Mouse (Mus musculus): ENCODE results near the gene BC005624. TPM values are rescaled to one million over a fixed set of nuclear protein-coding genes. Genes with fewer than 3 reads are reported as not detected.

The BC005624 gene
- total and polyA plus RNA-seq, 2 experiments from 2014 or later, result 34.8 to 93.1 TPM

DNA sequence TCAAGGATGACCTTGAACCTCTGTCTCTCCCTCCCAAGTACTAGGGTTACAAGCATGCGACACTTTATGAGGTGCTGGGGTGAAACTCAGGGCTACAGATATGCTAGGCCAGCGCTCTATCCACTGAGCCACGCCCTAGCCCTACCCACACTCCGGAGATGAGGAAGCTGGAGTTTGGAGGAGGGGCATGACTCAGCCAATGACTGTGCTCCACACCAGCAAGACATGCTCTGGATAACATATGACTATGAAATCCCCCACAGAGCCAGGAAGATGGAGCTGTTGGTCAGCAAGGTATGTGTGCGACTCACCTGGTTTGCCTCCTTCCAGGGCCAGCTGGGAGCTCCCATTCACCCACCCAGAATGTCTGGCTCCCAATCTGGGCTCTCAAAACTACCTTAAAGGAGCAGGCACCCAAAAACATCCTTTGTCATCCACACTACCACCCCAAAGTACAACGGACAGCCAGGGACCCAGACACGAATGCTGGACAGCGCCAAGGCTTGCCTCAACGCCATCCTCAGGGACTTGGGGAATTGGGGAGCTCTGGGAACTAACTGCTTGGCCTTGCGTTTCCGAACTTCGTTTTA is 53.0 kb downstream of the BC005624 start:
- Histone ChIP-seq H3K4me2 (ENCODE audit: low read depth, low read length, poor library complexity, severe bottlenecking) (peak overlapping the region; percentile 60), H3K27me3 (ENCODE audit: insufficient read depth, low read length) (no peaks in the 10 kb centered on the region), H3K9ac (replicated peaks; ENCODE audit: low read length, poor library complexity, severe bottlenecking) (peak overlapping the region; percentile 61; the same call in 1 of the 2 replicates), H3K9me3 (ENCODE audit: low read length) (no peaks in the 10 kb centered on the region), H3K4me1 (ENCODE audit: insufficient read depth, low read length) (0 out of 2 replicates have a peak, but pooled peaks cover 2% of the 10 kb centered on the region), H3K4me3 (ENCODE audit: low read depth, low read length) (peak overlapping the region; percentile 23), H3K36me3 (ENCODE audit: insufficient read depth, low read length) (no peaks in the 10 kb centered on the region), H3K27ac (ENCODE audit: low read depth, low read length) (peak overlapping the region; percentile 72)
- peak; percentile 49; the same call in 1 of the 2 replicates for ATAC-seq (ENCODE audit: low FRiP score)
- whole genome bisulfite sequencing, result 34% methylated on average over 12 of the region's 12 CpGs
- DNase-seq (ENCODE audit: low spot score), result no peak
- no peak for TF ChIP-seq CTCF (IDR thresholded peaks at IDR 0.05)

DNA sequence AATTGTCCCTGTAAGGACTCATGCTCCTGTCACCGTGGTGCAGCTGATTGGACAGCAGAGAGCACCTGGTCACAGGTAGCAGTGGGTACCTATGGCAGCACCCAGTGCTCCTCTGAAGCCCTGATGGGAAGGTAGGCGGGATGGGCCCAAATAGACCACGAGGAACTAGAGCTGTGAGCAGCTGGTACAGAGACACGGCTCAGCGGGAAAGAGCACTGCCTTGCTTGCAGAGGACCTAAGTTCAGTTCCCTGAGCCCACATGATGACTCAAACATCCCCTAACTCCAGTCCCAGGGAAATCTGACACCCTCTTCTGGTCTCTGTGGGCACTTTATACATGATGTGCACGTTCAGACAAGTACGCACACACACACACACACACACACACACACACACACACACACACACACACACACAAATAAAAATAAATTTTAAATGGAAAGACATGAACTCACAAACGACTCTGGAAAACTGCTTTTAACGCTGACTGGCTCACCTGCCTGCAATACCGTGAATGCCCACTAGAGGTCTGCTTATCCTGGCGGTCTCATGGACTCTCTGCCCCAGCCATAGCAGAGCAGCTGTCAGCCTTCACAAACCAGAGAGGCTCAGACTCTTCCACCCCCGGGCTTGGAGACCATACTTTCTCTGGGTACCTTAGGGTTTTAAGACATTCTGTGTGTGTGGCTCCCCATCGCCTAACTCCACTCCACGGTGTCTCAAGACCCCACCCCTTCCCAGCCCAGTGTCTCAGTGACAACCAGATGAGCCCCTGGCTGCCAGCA is 54.0 kb downstream of the BC005624 start:
- peak overlapping the region; percentile 55 for H3K27ac ChIP-seq (ENCODE audit: low read depth, low read length)
- no peak overlapping the region for H3K4me2 ChIP-seq (ENCODE audit: low read depth, low read length, poor library complexity, severe bottlenecking)
- no peak overlapping the region for H3K9ac ChIP-seq (replicated peaks; ENCODE audit: low read length, poor library complexity, severe bottlenecking)
- no peak overlapping the region for H3K4me3 ChIP-seq (ENCODE audit: low read depth, low read length)
- ATAC-seq (ENCODE audit: low FRiP score) (0 out of 2 replicates have a peak, but pooled peaks have one; percentile 45), DNase-seq (ENCODE audit: low spot score) (peak; percentile 88)
- peak; percentile 93 for TF ChIP-seq CTCF (IDR thresholded peaks at IDR 0.05)
- WGBS, result 25% methylated on average over 14 of the region's 14 CpGs
- no peaks in the 10 kb centered on the region for H3K36me3 ChIP-seq (ENCODE audit: insufficient read depth, low read length)
- H3K9me3 ChIP-seq (ENCODE audit: low read length), result no peaks in the 10 kb centered on the region
- H3K4me1 ChIP-seq (ENCODE audit: insufficient read depth, low read length), result 0 out of 2 replicates have a peak, but pooled peaks cover 2% of the 10 kb centered on the region
- no peaks in the 10 kb centered on the region for H3K27me3 ChIP-seq (ENCODE audit: insufficient read depth, low read length)

DNA sequence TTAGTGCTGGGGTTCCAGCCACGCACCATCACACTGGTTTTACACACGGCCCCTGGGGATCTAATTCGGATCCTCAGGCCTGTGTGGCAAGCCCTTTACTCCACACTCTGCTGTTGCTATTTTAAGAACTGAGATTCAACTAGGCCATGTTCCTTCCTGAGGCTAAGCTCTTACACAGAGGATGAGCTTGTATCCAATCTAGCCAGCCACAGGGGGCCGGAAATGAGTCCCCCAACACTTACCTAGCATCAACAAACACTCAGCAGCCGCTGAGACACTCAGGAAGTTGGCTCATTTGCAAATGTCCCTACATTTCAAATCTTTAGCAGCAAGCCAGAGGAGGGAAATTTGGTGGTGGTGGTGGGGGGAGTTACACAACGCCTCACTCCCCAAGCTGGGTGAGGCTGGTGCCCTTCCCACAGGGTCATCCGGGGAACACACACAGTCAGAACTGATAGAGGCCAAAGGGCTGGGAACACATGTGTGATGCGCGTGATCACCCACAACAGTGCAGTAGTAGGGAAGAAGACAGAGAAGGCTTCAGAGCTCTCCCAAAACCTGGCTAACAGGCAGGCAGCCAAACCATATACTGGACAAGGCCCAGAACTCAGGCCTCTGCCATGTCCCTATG is 54.7 kb downstream of the BC005624 start:
- no peaks in the 10 kb centered on the region for H3K36me3 ChIP-seq (ENCODE audit: insufficient read depth, low read length)
- H3K9ac ChIP-seq (replicated peaks; ENCODE audit: low read length, poor library complexity, severe bottlenecking), result no peak overlapping the region
- ATAC-seq (ENCODE audit: low FRiP score) (no peak), DNase-seq (ENCODE audit: low spot score) (peak; percentile 47)
- 61% methylated on average over 9 of the region's 9 CpGs for WGBS
- H3K4me2 ChIP-seq (ENCODE audit: low read depth, low read length, poor library complexity, severe bottlenecking), result no peak overlapping the region
- H3K4me1 ChIP-seq (ENCODE audit: insufficient read depth, low read length), result 0 out of 2 replicates have a peak, but pooled peaks cover 2% of the 10 kb centered on the region
- TF ChIP-seq CTCF (IDR thresholded peaks at IDR 0.05), result no peak
- H3K4me3 ChIP-seq (ENCODE audit: low read depth, low read length), result no peak overlapping the region
- peak overlapping the region; percentile 55 for H3K27ac ChIP-seq (ENCODE audit: low read depth, low read length)
- H3K9me3 ChIP-seq (ENCODE audit: low read length), result no peaks in the 10 kb centered on the region
- H3K27me3 ChIP-seq (ENCODE audit: insufficient read depth, low read length), result no peaks in the 10 kb centered on the region

DNA sequence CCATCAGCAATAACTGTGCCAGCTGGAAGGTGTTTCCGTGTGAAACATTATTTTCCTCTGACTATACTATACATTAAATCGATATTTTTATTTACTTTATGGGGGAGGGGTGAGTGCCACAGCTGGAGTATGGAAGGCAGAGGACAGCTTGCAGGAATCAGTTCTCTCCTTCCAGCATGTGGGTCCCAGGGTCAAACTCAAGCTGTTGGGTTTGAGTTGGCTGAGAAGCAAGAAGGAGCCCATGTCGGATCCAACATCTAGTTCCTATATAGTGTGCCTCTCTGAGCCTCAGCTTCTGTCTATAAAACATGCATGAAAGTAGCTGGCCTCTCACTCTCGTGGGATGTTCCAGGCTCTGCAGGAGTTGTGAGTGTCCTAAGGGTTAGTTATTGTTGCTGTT is 55.6 kb downstream of the BC005624 start:
- no peak for TF ChIP-seq CTCF (IDR thresholded peaks at IDR 0.05)
- H3K27ac ChIP-seq (ENCODE audit: low read depth, low read length), result no peak overlapping the region

DNA sequence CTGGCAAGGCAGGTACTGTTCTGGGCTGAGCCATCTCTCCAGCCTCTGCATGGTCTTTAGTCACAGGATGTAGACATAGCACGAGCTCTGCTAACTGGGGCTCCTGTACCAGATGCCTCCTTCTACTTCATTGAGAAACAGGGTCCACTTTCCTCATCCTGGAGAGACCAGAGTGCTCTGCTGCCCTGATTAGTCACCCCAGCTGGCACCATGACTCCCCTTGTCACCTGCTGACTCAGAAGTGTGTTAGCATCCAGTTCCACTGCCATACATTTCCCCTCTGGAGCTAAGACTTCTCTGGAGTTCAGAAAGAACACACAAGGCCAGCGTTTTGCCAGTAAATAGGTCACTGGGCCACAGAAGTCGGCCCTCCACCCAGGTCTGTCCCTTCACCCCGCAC is 56.8 kb downstream of the BC005624 start:
- no peaks in the 10 kb centered on the region for H3K27me3 ChIP-seq (ENCODE audit: insufficient read depth, low read length)
- H3K9me3 ChIP-seq (ENCODE audit: low read length), result no peaks in the 10 kb centered on the region
- H3K9ac ChIP-seq (replicated peaks; ENCODE audit: low read length, poor library complexity, severe bottlenecking), result no peak overlapping the region
- no peak overlapping the region for H3K27ac ChIP-seq (ENCODE audit: low read depth, low read length)
- WGBS, result 83% methylated on average over 4 of the region's 4 CpGs
- no peaks in the 10 kb centered on the region for H3K36me3 ChIP-seq (ENCODE audit: insufficient read depth, low read length)
- H3K4me3 ChIP-seq (ENCODE audit: low read depth, low read length), result no peak overlapping the region
- no peak overlapping the region for H3K4me2 ChIP-seq (ENCODE audit: low read depth, low read length, poor library complexity, severe bottlenecking)
- ATAC-seq (ENCODE audit: low FRiP score) (no peak), DNase-seq (ENCODE audit: low spot score) (no peak)
- TF ChIP-seq CTCF (IDR thresholded peaks at IDR 0.05), result no peak
- H3K4me1 ChIP-seq (ENCODE audit: insufficient read depth, low read length), result 0 out of 2 replicates have a peak, but pooled peaks cover 2% of the 10 kb centered on the region

More for the DNA sequence above, 55.6 kb downstream of the BC005624 start:
- H3K4me1 ChIP-seq (ENCODE audit: insufficient read depth, low read length), result 0 out of 2 replicates have a peak, but pooled peaks cover 2% of the 10 kb centered on the region
- H3K27me3 ChIP-seq (ENCODE audit: insufficient read depth, low read length), result no peaks in the 10 kb centered on the region
- no peak for ATAC-seq (ENCODE audit: low FRiP score)
- no peak overlapping the region for H3K9ac ChIP-seq (replicated peaks; ENCODE audit: low read length, poor library complexity, severe bottlenecking)
- H3K36me3 ChIP-seq (ENCODE audit: insufficient read depth, low read length), result no peaks in the 10 kb centered on the region
- no peak overlapping the region for H3K4me3 ChIP-seq (ENCODE audit: low read depth, low read length)
- H3K4me2 ChIP-seq (ENCODE audit: low read depth, low read length, poor library complexity, severe bottlenecking), result no peak overlapping the region
- DNase-seq (ENCODE audit: low spot score), result no peak
- no peaks in the 10 kb centered on the region for H3K9me3 ChIP-seq (ENCODE audit: low read length)
- WGBS, result 71% methylated on average over 4 of the region's 4 CpGs
